Mouse (Mus musculus) heart, embryonic 14.5 days (tissue): ENCODE measurements around the gene Ripor2. TPM values are rescaled to one million over a fixed set of nuclear protein-coding genes. Genes with fewer than 3 reads are reported as not detected.

Source experiments
- ATAC-seq: fragments of 200-750 bp; cut with Nextera tagmentation; 2 replicates; pipeline ENCODE4 v1.8.0; 2017; ENCODE audit warnings: low read depth, moderate TSS enrichment; ENCODE audit not compliant: insufficient number of reproducible peaks, insufficient read depth, low FRiP score
- H3K27ac ChIP-seq, 2 experiments: fragments of 200-500 bp in 1 of 2; fragments of 300-500 bp in 1 of 2; sonication (generic) in 1 of 2; replicated peaks in 1 of 2; 2 replicates each; pipeline ENCODE4 v1.5.1; 2012 to 2014; ENCODE audit warnings: low read depth in 2 of 2, low read length in 2 of 2, control low read depth in 1 of 2, mild to moderate bottlenecking in 1 of 2, mixed read lengths in 1 of 2; ENCODE audit not compliant: control insufficient read depth in 1 of 2, insufficient read depth in 1 of 2
- H3K27me3 ChIP-seq: fragments of 300-500 bp; sonication (generic); 2 replicates; pipeline ENCODE4 v1.6.1; 2014; ENCODE audit warnings: mild to moderate bottlenecking, low read length, control low read depth; ENCODE audit not compliant: control insufficient read depth, insufficient read depth
- H3K36me3 ChIP-seq: fragments of 300-500 bp; sonication (generic); 2 replicates; pipeline ENCODE4 v1.6.1; 2014; ENCODE audit warnings: mild to moderate bottlenecking, control low read depth, low read length, mixed read lengths; ENCODE audit not compliant: control insufficient read depth, insufficient read depth
- H3K4me1 ChIP-seq, 2 experiments: fragments of 200-500 bp in 1 of 2; fragments of 300-500 bp in 1 of 2; sonication (generic) in 1 of 2; 2 replicates each; pipeline ENCODE4 v1.6.1; 2012 to 2014; ENCODE audit warnings: low read length in 2 of 2, control low read depth in 1 of 2, mixed read lengths in 1 of 2; ENCODE audit not compliant: control insufficient read depth in 2 of 2, insufficient read depth in 2 of 2
- H3K4me2 ChIP-seq: fragments of 300-500 bp; sonication (generic); 2 replicates; pipeline ENCODE4 v1.6.1; 2014; ENCODE audit warnings: mild to moderate bottlenecking, low read length
- H3K4me3 ChIP-seq, 2 experiments: fragments of 200-500 bp in 1 of 2; fragments of 300-500 bp in 1 of 2; sonication (generic) in 1 of 2; 2 replicates each; pipeline ENCODE4 v1.5.1; 2012 to 2014; ENCODE audit warnings: low read length in 2 of 2, mild to moderate bottlenecking in 2 of 2, control low read depth in 1 of 2, low read depth in 1 of 2, moderate library complexity in 1 of 2; ENCODE audit not compliant: control insufficient read depth in 1 of 2, insufficient read depth in 1 of 2
- H3K9ac ChIP-seq: fragments of 300-500 bp; sonication (generic); 2 replicates; pipeline ENCODE4 v1.6.1; 2014; ENCODE audit warnings: mild to moderate bottlenecking, low read length
- H3K9me3 ChIP-seq: fragments of 300-500 bp; sonication (generic); 2 replicates; pipeline ENCODE4 v1.6.1; 2016; ENCODE audit warnings: low read length, control low read depth; ENCODE audit not compliant: control insufficient read depth
- WGBS: fragments of 180-500 bp; shearing (Covaris S2); extraction: QIAGEN DNeasy Blood & Tissue Kit; methylation state at CpG from one replicate; pipeline ENCODE4 v1.1.7; 2014; 5-methylcytosine and 5-hydroxymethylcytosine counted together
- polyA plus RNA-seq: library from polyadenylated mRNA; unstranded; fragments of >200 nt; fragmentation: Nextera tagmentation; extraction: Ambion mirVana; gene quantifications from 2 replicates; pipeline ENCODE4 v1.2.1, GENCODE M21; 2014

The Ripor2 gene
- polyA plus RNA-seq, 1 experiment from 2014 or later, result 13.1 TPM

GRCm38 (mm10) chr13:24551100-24551931 lies 30.7 kb upstream of the Ripor2 start:
- Histone ChIP-seq H3K9ac (no peak overlapping the region), H3K4me1 (peaks cover 32% of the 10 kb centered on the region in 2 experiments), H3K36me3 (no peaks in the 10 kb centered on the region), H3K27ac (no peak overlapping the region; a peak in 1 of 4 replicates), H3K27me3 (no peaks in the 10 kb centered on the region), H3K4me2 (peak overlapping the region; percentile 15), H3K4me3 (no peak overlapping the region), H3K9me3 (no peaks in the 10 kb centered on the region)
- 0 out of 2 replicates have a peak, but pooled peaks have one; percentile 5 for ATAC-seq
- WGBS, result 31% methylated on average over 14 of the region's 14 CpGs

- Histone ChIP-seq H3K4me3 (no peak overlapping the region), H3K9ac (no peak overlapping the region), H3K4me1 (peaks cover 32% of the 10 kb centered on the region in 2 experiments), H3K36me3 (no peaks in the 10 kb centered on the region), H3K27me3 (no peaks in the 10 kb centered on the region), H3K4me2 (no peak overlapping the region), H3K27ac (no peak overlapping the region), H3K9me3 (no peaks in the 10 kb centered on the region)
- ATAC-seq, result no peak
- WGBS, result 52% methylated on average over 4 of the region's 4 CpGs
Measured at GRCm38 (mm10) chr13:24552039-24552438, 29.9 kb upstream of the Ripor2 start.

GRCm38 (mm10) chr13:24561391-24561790 lies 20.6 kb upstream of the Ripor2 start:
- Histone ChIP-seq H3K4me1 (peaks cover 12 to 21% of the 10 kb centered on the region in 2 experiments), H3K4me2 (no peak overlapping the region), H3K9me3 (no peaks in the 10 kb centered on the region), H3K27ac (no peak overlapping the region), H3K4me3 (no peak overlapping the region), H3K36me3 (no peaks in the 10 kb centered on the region), H3K9ac (no peak overlapping the region), H3K27me3 (no peaks in the 10 kb centered on the region)
- ATAC-seq, result no peak
- 94% methylated on average over 5 of the region's 5 CpGs for WGBS

GRCm38 (mm10) chr13:24564706-24565105 lies 17.3 kb upstream of the Ripor2 start:
- no peak for ATAC-seq
- Histone ChIP-seq H3K4me2 (peak overlapping the region; percentile 42), H3K4me3 (no peak overlapping the region), H3K27me3 (no peaks in the 10 kb centered on the region), H3K9ac (peak overlapping the region; percentile 51), H3K36me3 (no peaks in the 10 kb centered on the region), H3K9me3 (no peaks in the 10 kb centered on the region), H3K4me1 (peaks cover 19 to 40% of the 10 kb centered on the region in 2 experiments), H3K27ac (peak overlapping the region; percentile 93 to 97)
- 35% methylated on average over 8 of the region's 8 CpGs for WGBS

GRCm38 (mm10) chr13:24565230-24565949 lies 16.6 kb upstream of the Ripor2 start:
- ATAC-seq, result peak; percentile 80
- no peaks in the 10 kb centered on the region for H3K36me3 ChIP-seq
- H3K27me3 ChIP-seq, result no peaks in the 10 kb centered on the region
- WGBS, result 2% methylated on average over 8 of the region's 8 CpGs
- no peak overlapping the region; the same call in 1 of the 2 replicates for H3K9ac ChIP-seq
- no peak overlapping the region for H3K4me3 ChIP-seq
- H3K4me2 ChIP-seq, result peak overlapping the region; percentile 42
- no peaks in the 10 kb centered on the region for H3K9me3 ChIP-seq
- H3K27ac ChIP-seq, result peak overlapping the region; percentile 93 to 97
- peaks cover 19 to 47% of the 10 kb centered on the region in 2 experiments for H3K4me1 ChIP-seq

GRCm38 (mm10) chr13:24565950-24566320 lies 16.1 kb upstream of the Ripor2 start:
- Histone ChIP-seq H3K4me3 (no peak overlapping the region), H3K9me3 (no peaks in the 10 kb centered on the region)
- 2% methylated on average over 3 of the region's 3 CpGs for WGBS

GRCm38 (mm10) chr13:24567176-24567811 lies 14.7 kb upstream of the Ripor2 start:
- H3K27me3 ChIP-seq, result no peaks in the 10 kb centered on the region
- no peak for ATAC-seq
- H3K4me1 ChIP-seq, result peaks cover 19 to 48% of the 10 kb centered on the region in 2 experiments
- no peak overlapping the region for H3K4me2 ChIP-seq
- H3K9me3 ChIP-seq, result no peaks in the 10 kb centered on the region
- peak overlapping the region; percentile 58 to 93; a peak in 2 of 4 replicates for H3K27ac ChIP-seq
- H3K36me3 ChIP-seq, result no peaks in the 10 kb centered on the region
- H3K9ac ChIP-seq, result peak overlapping the region; percentile 0; the same call in 1 of the 2 replicates
- H3K4me3 ChIP-seq, result no peak overlapping the region
- WGBS, result 84% methylated on average over 11 of the region's 11 CpGs

More at GRCm38 (mm10) chr13:24565950-24566320, 16.1 kb upstream of the Ripor2 start:
- H3K4me1 ChIP-seq, result peaks cover 19 to 48% of the 10 kb centered on the region in 2 experiments
- no peak overlapping the region for H3K9ac ChIP-seq
- no peaks in the 10 kb centered on the region for H3K27me3 ChIP-seq
- peak overlapping the region; percentile 93 to 97 for H3K27ac ChIP-seq
- H3K36me3 ChIP-seq, result no peaks in the 10 kb centered on the region
- peak; percentile 92 for ATAC-seq
- peak overlapping the region; percentile 42 for H3K4me2 ChIP-seq
